Mouse (Mus musculus) c-Kit-positive CD71-negative TER-119-negative erythroid progenitor cells, embryonic 14.5 days (primary cell): Measurements from ENCODE around the gene Supt3.

Source experiments
- DNase-seq: peaks from one replicate; pipeline ENCODE4 v3.0.0-alpha.2; 2013; ENCODE audit warnings: low read depth

The Supt3 gene

DNA sequence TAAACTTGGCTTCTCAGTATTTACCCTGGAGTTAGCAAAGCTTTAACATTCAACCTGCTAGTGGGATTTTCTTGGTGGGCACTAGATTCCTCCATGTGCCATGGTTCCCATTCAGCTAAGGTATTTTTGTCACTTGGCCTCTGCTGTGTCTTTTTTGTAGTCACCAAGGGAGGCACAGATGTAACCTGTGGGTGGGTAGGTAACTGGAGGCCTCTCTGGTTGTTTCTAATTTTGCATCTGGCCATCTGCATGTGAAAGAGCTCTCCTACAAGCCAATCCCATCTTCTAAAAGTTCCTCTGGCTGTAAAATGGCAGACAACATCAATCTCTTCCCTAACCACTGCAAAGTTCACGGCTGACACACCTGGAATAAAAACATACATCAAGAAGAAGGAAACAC, 190.2 kb downstream of the Supt3 start:
- DNase-seq, result no peak

DNA sequence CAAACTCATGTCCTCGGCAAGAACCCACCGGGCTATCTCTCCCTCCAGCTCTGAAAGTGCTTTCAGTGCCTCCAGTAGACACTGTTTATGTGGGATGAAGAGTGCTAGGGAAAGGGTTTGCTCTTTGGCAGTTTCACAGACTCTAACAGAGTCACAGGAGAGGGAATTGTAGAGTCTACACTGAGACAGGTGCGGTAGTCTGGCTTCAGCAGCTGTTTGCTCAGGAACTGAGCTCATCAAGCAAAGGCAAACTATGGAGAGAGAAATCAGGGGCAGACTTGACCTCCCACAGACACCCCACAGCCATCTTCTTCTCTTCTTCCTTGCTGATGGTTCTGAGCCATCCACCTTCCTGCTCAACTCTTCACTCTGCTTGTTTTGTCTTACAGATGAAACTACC, 193.3 kb downstream of the Supt3 start:
- DNase-seq, result no peak

DNA sequence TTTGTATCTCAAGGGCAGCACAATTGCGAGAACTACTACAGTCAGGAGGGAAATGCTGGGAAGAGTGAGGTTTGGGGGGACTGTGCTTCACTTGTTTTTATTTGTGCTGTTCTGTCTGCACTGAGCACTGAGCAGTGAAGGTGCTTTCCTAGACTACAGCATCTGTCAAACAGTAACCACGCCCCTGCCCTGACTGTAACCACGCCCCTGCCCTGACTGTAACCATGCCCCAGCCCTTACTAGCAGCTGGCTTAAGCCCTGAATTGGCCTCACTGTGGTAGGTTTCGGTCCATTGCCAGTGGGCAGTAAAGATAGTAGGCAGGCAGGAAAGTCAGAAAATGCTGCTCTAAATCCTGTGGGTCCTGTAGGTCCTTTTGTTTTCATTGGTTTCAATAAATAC, 196.5 kb downstream of the Supt3 start:
- DNase-seq, result no peak

DNA sequence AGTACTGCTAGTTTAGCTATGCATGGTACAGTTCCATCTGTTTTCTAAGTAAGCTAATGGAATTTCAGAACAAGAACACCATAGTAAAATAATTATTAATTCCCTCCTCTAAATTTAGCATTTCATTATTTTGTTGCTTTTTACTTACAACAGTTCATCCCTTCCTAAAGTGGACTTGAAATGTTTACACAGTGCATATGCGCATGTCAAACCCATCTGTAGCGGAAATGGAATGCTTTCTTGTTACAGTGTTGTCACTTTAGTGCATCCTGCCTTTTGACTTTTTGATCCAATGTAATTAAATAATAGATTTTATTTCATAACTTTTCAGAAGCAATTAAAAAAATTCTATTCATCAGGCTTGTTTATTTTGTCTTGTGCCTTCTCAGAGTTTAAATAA, 200.7 kb downstream of the Supt3 start:
- DNase-seq, result no peak

DNA sequence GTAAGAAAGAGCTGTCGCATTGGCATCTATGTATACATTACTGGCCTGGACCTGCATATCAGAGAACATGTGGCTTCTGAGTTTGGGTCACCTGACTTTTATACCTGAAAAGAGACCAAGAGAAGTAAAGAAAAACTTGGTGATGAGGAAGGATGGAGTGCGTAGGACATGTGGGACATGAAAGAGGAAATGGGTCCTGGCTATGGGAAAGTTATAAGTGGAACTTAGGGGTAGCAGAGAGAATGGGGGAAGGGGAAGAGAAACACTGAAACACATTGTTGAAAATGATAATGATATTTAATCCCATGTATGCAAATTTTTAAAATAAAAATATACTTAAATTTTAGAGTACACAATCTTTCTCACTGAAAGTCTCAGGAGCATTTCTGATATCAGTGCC, 211.0 kb downstream of the Supt3 start:
- DNase-seq, result no peak

DNA sequence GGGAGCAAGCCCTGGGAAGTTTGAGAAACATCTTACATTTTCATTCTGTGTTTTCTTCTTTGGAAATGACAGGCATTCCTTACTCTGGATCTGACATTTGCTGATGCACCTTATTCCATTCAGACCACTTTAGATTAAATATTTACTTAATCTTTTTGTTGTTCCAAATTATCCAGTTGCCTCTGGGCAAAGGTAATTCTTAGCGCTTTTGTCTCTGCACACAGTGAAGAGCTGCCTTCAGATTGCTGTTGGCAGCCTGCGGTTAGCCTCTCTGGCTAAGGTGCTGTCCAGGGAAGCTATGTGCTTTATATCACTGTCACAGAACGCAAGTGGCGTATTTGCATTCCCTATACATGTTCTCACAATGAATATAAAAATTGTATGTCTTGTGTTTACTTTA, 226.4 kb downstream of the Supt3 start:
- no peak for DNase-seq

DNA sequence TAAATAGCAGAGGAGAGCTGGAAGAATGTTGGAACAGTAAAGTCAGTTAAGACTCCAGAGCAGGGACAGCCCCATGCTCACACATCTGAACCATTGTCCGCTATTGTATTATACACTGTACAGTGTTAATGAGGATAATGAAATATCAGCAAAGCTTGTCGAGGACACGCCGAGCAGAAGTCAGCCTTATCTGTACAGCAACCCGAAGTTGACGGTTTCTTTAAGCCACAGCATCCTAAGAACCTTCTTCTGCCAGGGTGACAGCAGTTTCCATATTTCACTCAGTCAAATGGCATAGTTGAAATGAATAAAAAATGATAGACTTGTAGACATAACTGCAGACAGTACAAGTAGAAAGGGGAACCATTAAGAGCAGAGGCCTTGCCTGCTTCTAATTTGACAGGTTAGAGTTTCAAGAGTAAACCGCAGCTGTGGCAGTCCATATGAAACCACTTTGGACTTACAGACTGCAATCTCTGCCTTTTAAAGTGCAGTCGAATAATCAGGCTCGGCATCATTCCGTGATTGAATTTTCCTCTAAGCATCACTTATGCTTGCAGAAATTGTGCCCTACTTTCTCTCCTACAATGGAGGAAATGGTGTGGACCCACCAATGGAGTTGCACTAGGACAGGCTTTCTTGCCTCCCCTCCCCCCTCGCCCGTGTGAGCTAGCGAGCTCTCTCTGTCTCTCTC, 227.7 kb downstream of the Supt3 start:
- no peak for DNase-seq

DNA sequence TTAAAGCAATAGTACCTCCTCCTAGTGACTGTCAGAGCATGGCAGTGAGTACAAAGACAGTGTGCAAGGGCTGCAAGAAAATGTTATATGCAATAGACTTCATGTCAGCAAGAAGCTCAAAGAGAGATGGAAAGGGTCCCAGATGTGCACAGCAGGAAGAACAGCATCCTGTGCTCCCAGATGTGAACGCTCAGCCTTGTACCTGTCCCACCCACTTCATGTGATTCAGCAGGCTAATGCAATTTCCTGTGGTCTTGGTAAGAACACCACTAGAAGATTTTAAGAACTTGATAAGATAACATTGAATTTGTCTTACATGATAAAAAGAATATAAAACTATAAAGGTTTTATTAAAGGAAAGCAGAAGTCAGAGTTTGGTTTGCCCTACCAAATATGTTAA, 230.5 kb downstream of the Supt3 start:
- no peak for DNase-seq

DNA sequence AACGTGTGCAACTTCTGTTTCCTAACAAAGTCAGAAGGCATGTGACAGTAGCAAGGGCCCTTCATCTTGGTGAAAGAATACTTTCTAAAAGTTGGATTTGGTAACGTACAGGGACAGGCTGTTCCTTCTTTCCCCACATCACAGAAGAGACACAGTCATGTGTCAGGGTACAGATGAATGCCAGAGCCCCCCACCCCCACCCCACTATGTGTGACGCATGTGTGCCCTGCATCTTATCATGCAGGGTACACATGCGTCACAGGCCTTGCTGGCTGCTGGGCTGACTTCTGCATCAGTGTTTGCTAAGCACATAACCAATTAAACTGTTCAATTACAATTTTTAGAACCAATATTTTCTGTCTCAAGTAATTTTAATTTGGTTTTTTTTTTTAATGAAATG, 231.7 kb downstream of the Supt3 start:
- no peak for DNase-seq

DNA sequence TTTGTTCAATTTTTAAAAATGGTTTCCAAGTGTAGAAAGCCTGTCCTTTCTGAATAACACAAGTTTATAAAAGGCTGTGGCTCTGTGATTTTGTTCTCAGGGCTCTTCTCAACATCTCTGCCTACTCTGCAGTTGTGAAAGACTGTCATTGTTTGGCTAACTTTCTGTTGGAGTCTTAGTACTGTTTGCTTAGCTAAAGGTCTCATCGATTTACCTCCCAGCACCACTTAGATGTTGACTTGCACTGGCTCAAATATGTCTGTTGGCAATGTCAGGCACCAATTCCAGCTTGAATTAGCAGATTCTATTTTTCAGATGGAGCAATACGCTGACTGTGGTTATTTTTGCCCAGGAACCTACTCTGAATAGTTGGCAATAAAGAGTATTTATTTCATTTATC, 233.5 kb downstream of the Supt3 start:
- DNase-seq, result no peak

DNA sequence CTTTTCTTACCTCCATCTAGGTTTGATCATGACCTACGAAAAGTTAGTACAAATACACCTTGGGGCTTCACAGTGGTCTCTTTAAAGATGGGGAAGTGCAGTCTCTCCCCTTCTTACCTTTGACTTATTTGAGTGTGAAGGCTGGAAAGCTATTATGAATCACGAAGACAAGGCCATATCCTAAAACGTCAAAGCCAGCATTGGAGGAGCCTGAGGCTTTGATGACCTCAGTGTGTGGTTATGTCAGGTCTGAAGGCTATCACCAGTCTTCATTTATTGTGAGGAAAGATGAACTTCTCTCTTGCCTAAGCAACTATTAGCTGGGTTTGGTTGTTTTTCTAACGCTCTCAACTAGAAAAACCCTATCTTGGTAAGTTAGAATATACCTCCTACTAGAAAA, 239.8 kb downstream of the Supt3 start:
- no peak for DNase-seq

DNA sequence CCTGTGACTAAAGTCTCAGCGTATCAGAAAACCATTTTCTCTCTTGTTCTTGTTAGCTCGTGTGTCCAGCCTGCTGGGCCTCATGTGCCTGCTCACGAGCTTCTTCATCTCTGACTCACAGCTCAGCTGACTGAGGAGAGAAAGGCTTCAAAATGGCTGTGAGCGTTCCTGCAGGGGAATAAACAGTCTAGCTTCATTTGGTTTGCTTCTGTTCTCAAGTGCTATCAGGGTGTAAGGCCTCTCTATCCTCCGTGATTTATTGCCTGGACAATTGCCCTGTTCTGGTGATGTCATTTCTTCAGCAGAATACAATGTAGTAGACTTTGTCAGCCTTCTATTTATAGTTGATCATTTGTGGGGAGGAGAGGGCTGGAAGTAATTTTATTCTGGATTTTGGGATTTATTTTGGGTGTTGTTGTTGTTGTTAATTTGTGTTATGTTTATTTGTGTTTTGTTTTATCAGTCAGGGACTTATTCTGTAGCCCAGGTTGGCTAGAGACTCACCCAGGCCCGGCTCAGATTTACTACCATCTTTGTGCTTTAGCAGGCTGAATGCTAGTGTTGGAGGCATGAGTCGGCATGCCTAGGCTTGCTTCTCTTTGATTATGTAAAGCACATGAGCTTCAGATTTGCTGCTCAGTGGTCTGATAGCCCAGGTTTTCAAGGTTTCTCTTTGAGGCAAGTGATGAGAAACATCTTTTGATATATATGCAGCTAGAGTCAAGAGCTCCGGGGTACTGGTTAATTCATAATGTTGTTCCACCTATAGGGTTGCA, 243.4 kb downstream of the Supt3 start:
- no peak for DNase-seq

DNA sequence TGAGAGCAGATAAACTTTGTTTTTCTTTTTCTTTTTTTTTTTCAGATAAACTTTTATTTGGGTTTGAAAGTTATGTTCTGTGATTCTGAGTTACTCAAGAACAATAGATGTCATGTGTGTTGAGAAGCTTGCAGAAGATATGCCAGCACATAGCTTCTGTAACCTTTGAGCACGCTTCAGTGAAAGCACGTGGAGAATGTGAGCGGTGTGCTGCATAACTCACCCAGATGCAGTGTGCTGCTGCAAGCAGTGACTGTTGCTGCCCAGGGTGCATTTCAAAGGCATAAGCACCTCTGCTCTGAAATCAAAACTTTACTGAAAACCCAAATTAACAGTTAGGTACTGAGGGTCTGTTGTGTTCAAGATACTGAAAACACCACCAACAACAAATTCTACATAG, 251.5 kb downstream of the Supt3 start:
- no peak for DNase-seq

DNA sequence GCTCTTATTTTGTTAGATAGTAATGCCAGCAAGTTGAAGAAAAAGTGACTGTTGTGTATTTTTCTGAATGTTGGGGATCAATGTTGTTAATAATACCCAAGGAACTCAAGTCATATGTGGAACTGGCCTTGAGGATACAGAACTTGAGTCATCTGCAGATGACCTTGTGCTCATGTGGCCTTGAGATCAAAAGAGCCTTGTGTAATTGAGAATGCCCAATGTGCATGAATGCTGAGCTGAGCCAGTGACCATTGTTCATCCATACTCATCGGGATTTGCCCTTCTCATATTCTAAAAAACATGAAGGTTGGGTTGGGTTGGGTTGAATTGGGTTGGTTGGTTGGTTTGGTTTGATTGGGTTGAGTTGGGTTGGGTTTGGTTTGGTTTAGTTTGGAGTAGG, 252.2 kb downstream of the Supt3 start:
- no peak for DNase-seq

DNA sequence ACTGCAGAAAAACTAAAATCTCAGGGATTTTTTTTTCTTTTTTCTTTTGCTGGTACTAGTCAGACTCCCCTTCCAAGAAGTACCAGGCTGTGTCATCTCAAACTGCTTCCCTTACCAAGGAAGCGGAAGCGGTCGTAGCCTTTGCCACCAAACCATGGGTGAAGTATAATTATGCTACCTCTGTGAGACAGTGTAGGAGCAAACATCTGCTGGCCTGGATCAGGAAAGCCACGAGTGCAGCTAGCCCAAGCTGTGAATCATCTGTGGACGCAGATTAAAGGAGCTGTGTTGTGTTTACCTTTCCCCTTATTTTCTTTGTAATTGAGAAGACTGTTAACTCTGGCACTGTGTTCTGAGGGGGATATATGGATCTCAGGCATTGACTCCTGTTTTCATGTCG, 255.3 kb downstream of the Supt3 start:
- no peak for DNase-seq

DNA sequence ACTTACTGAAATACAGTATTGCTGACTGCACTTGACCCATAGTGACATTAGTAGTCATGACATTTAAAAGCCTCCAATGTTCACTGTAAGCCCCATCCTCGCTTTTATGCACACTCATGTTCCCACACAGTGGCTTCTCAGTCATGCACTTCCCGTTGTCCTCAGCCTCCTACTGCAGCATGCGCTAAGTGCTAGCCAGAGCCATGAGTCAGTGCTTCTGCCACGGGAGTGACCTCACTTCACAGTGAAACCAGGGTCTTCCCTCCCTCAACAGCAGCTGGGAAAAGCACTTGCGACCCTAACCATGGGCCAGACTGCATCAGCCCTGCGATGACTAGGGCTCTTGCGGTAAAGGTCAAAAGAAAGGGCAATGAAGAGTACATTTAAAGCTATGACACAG, 256.7 kb downstream of the Supt3 start:
- no peak for DNase-seq

DNA sequence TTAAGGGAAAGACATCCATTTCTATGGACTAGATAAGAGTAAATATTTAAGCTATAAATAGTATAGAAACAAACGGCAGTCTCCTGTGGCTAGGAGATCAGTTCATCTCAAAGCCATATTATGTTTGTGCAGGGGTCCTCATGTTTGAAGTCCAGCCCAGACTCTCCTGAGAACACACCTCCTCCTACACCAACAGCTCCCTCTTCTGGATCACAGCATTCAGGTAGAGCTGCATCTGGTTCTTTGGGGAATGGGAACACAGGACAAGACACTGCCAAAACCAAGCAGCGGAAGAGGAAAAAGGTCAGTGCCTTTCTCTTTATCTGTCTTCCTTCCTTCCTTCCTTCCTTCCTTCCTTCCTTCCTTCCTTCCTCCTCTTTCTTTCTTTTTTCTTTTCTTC, 264.1 kb downstream of the Supt3 start:
- no peak for DNase-seq

DNA sequence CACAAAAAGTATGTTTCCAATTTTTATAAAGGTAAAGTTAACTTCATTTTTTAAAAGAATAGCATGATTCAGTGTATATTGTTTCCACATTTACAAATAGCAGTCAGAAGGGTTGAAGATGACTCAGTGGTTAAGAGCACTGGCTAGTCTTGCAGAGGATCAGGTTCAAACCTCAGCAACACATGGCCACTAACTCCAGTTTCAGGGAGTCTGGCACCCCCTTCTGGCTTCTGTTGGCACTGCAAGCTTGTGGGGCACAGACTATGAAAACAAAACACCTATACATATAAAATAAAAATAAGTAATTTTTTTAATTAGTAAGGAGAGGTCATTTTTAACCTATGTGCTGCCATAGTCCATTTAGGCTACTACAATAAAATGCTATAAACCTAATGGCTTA, 268.9 kb downstream of the Supt3 start:
- no peak for DNase-seq

DNA sequence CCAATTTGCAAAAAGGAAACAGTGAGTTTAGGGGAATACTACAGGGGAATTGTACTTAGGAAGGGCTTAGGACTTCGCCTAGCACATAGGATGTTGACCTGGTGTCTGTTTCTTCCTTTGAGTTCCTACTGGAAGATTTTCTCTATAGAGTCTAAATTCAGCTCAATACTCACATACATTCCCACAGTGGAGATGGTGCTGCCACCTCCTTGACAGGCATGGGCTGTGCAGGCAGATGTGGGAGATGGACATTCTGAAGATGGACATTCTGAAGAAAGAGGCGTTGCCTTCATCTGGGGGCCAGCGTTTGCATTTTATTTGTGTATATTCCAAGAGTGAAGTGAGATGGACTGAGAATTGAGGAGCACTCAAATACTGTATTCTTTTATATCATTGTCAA, 269.6 kb downstream of the Supt3 start:
- no peak for DNase-seq

DNA sequence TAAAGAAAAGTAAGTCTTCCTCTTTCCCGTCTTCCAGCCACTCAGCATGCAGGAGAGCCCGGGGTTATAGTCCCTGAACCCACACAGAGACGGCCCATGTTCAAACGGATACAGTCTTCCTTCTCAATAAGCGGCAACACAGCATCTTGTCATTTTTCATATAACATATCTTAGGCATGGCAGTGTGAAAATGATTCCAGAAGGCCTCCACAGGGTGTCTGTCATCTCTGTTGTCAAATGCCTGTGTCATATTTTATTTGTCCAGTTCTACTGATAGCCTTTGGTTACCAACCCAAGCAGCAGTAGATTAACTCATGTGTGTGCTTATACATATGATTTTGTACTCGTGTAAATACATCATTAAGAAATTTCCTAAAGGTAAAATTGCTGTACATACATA, 270.3 kb downstream of the Supt3 start:
- DNase-seq, result no peak

DNA sequence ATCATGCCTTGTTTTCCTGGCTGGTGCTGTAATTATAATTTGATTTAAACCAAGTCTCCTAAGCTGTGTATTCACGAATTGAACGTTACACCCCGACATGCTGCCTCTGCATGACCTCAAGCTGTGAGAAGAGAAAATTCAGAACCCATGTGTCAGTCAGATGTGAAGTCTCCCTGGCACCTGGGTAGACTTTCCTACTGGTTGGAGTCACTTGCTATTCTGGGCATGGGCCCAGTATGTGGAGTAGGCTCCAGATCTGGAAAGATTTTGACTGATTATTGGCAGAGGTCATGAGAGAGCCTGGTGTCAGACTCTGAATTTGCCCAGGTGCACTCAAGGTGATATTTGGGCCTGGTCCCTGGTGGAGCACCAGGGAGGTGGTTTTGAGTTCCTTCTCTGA, 275.0 kb downstream of the Supt3 start:
- no peak for DNase-seq

DNA sequence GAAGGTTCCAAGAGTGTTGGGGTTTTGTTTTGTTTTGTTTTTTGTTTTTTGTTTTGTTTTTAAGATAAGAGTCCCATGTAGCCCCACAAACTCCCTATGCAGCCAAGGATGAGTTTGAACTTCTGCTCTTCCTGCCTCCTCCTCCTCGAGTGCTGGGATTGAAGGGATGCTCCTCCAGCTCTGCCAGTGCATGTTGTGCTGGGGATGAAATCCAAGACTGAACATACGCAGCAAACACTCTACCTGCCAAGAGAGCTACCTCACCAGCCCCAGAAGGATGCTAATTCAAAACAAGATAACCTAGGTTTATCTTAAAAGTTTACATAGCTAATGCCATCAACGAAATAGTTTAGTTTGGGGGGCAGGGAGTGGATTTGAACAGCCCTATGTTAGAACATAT, 276.4 kb downstream of the Supt3 start:
- no peak for DNase-seq

DNA sequence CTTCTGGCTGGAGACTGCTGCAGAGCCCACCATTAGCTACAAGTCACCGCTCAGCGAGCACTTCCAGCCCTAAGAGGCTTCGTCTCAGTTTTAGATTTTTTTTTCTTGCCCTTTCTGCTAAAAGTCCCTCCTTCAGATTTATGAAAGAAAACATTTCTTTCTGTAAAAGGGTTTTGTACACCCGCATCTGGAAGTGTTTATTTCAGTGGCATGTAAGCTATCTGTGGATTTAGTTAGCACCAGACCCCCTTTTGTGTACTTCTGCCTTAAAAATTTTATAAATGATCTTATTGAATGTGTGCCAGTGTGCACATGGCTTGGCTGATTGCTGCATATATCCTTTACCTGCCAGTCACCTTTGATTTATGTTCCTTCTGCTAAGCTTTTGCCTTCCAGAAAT, 277.6 kb downstream of the Supt3 start:
- no peak for DNase-seq

DNA sequence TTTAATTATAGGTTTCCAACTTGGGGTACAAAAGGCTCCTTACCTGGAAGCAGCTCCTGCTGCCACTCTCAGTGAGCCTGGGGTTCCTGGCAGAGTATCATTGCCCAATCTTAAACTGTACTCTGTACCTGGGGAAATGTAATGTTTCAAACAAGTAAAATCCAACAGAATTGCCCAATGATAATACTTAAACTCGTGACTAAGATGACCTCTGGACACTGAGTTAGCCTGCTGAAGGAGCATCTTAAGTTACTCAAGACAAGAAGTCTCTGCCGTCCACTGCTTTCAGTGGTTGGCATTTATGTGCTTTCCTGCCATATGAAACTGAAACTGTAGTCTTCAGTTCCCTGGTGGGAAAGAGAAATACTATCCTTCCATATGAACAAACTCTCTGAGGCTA, 279.9 kb downstream of the Supt3 start:
- DNase-seq, result no peak
